Mouse (Mus musculus): Measurements from ENCODE around the gene Lctl. TPM values are rescaled to one million over a fixed set of nuclear protein-coding genes. Genes with fewer than 3 reads are reported as not detected.
"Not testable (repeated sequence)": the region's sequence is repeated elsewhere in the genome, so short reads cannot be mapped to it uniquely, and the experiment has no call there.

Gene Lctl
- polyA plus RNA-seq, 1 experiment from 2014 or later = not detected

DNA sequence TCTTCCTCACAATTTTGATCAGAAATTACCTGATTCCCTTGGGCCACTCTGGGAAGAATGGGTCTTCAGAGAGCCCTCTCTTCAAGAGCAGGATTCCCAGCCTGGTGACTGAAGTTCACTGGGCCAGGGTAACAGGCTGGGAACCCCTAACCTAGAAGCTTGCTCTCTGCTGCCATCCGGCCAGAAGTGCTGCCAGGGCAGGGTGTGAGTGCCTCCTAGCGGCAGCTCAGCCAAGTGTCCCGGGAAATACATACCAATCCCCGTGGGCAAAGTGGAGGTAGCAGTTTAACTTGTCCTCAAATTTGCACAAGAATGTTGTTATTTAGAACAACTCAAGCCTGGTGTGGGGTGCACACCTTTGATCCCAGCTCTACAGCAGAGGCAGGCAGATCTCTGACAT, 16.5 kb upstream of the Lctl start:
- Histone ChIP-seq H3K4me1 (ENCODE audit: control insufficient read depth, insufficient read depth, low read length) (no peaks in the 10 kb centered on the region), H3K4me2 (no peak overlapping the region), H3K36me3 (ENCODE audit: control insufficient read depth, insufficient read depth, low read length) (no peaks in the 10 kb centered on the region), H3K4me3 (ENCODE audit: low read depth, low read length) (no peak overlapping the region), H3K27ac (ENCODE audit: low read depth, low read length) (no peak overlapping the region), H3K9me3 (ENCODE audit: control insufficient read depth, low read length) (no peaks in the 10 kb centered on the region), H3K9ac (ENCODE audit: low read length) (no peak overlapping the region), H3K27me3 (ENCODE audit: control insufficient read depth, insufficient read depth, low read length) (no peaks in the 10 kb centered on the region)
- WGBS = 1% methylated on average over 4 of the region's 4 CpGs
- 0 out of 2 replicates have a peak, but pooled peaks have one; percentile 50 for ATAC-seq (ENCODE audit: low FRiP score)
- peak; percentile 93 for DNase-seq (ENCODE audit: low spot score, missing footprints)

- no peaks in the 10 kb centered on the region for H3K36me3 ChIP-seq (ENCODE audit: control insufficient read depth, insufficient read depth, low read length)
- no peak overlapping the region for H3K4me2 ChIP-seq
- H3K27me3 ChIP-seq (ENCODE audit: control insufficient read depth, insufficient read depth, low read length) = no peaks in the 10 kb centered on the region
- no peak overlapping the region for H3K4me3 ChIP-seq (ENCODE audit: low read depth, low read length)
- no peak overlapping the region for H3K27ac ChIP-seq (ENCODE audit: low read depth, low read length)
- no peaks in the 10 kb centered on the region for H3K9me3 ChIP-seq (ENCODE audit: control insufficient read depth, low read length)
- no peak for DNase-seq (ENCODE audit: low spot score, missing footprints)
- no peak for ATAC-seq (ENCODE audit: low FRiP score)
- H3K4me1 ChIP-seq (ENCODE audit: control insufficient read depth, insufficient read depth, low read length) = no peaks in the 10 kb centered on the region
- no peak overlapping the region for H3K9ac ChIP-seq (ENCODE audit: low read length)
- WGBS = 83% methylated on average over 6 of the region's 6 CpGs
Measured at GRCm38 (mm10) chr9:64105301-64105700, 11.6 kb upstream of the Lctl start.

- ATAC-seq (ENCODE audit: low FRiP score) (no peak), DNase-seq (ENCODE audit: low spot score, missing footprints) (no peak)
- Histone ChIP-seq H3K27ac (ENCODE audit: low read depth, low read length) (no peak overlapping the region), H3K9ac (ENCODE audit: low read length) (no peak overlapping the region), H3K36me3 (ENCODE audit: control insufficient read depth, insufficient read depth, low read length) (no peaks in the 10 kb centered on the region), H3K4me3 (ENCODE audit: low read depth, low read length) (no peak overlapping the region), H3K4me1 (ENCODE audit: control insufficient read depth, insufficient read depth, low read length) (no peaks in the 10 kb centered on the region), H3K27me3 (ENCODE audit: control insufficient read depth, insufficient read depth, low read length) (no peaks in the 10 kb centered on the region), H3K4me2 (no peak overlapping the region), H3K9me3 (ENCODE audit: control insufficient read depth, low read length) (no peaks in the 10 kb centered on the region)
- 96% methylated on average over 16 of the region's 16 CpGs for WGBS
Measured at GRCm38 (mm10) chr9:64110502-64110901, 6.4 kb upstream of the Lctl start.

DNA sequence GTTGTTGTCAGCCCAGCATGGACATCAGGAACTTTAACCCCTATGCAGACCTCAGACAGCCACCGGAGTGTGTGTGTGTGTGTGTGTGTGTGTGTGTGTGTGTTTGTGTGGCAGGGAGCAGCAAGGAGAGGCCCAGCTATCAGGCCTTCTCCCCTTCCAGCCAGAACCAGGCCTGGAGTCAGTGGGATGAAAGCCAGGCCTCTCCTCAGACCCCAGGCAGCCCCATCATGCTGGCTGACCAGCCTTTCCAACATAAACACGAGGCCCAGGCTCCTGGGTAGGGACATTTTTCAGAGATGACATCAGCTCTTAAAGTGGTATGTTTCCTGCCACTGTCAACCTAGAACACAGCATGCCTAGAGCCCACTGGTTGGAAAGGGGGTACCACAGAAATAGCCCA, 2.3 kb upstream of the Lctl start:
- Histone ChIP-seq H3K9me3 (ENCODE audit: control insufficient read depth, low read length) (no peaks in the 10 kb centered on the region), H3K9ac (ENCODE audit: low read length) (no peak overlapping the region), H3K27ac (ENCODE audit: low read depth, low read length) (no peak overlapping the region), H3K4me3 (ENCODE audit: low read depth, low read length) (no peak overlapping the region), H3K4me2 (no peak overlapping the region), H3K4me1 (ENCODE audit: control insufficient read depth, insufficient read depth, low read length) (no peaks in the 10 kb centered on the region), H3K36me3 (ENCODE audit: control insufficient read depth, insufficient read depth, low read length) (no peaks in the 10 kb centered on the region), H3K27me3 (ENCODE audit: control insufficient read depth, insufficient read depth, low read length) (no peaks in the 10 kb centered on the region)
- DNase-seq (ENCODE audit: low spot score, missing footprints) = no peak
- ATAC-seq (ENCODE audit: low FRiP score) = no peak
- WGBS = 65% methylated on average over 2 of the region's 2 CpGs

DNA sequence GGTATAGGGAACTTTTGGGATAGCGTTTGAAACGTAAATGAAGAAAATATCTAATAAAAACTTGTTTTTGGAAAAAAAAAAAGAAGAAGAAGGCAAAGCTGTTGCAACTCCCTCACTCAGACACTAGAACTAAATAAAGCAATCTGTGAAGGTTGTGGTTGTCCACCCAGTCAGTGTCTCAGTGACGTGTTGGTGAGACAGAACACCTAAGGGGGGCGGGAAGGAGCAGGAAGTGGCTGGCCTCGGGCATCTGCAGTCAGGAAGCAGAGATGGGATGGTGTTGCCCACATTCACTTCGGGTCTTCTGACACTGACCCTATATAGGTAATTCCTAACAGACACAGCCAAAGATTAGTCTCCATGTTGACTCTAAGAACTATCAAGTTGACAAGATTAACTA, 1.2 kb upstream of the Lctl start:
- H3K4me1 ChIP-seq (ENCODE audit: control insufficient read depth, insufficient read depth, low read length) = no peaks in the 10 kb centered on the region
- DNase-seq (ENCODE audit: low spot score, missing footprints) = no peak
- no peak overlapping the region for H3K4me3 ChIP-seq (ENCODE audit: low read depth, low read length)
- no peak overlapping the region for H3K4me2 ChIP-seq
- no peak overlapping the region for H3K27ac ChIP-seq (ENCODE audit: low read depth, low read length)
- no peak for ATAC-seq (ENCODE audit: low FRiP score)
- H3K9ac ChIP-seq (ENCODE audit: low read length) = no peak overlapping the region
- 81% methylated on average over 6 of the region's 6 CpGs for WGBS
- H3K27me3 ChIP-seq (ENCODE audit: control insufficient read depth, insufficient read depth, low read length) = no peaks in the 10 kb centered on the region
- no peaks in the 10 kb centered on the region for H3K36me3 ChIP-seq (ENCODE audit: control insufficient read depth, insufficient read depth, low read length)
- no peaks in the 10 kb centered on the region for H3K9me3 ChIP-seq (ENCODE audit: control insufficient read depth, low read length)

DNA sequence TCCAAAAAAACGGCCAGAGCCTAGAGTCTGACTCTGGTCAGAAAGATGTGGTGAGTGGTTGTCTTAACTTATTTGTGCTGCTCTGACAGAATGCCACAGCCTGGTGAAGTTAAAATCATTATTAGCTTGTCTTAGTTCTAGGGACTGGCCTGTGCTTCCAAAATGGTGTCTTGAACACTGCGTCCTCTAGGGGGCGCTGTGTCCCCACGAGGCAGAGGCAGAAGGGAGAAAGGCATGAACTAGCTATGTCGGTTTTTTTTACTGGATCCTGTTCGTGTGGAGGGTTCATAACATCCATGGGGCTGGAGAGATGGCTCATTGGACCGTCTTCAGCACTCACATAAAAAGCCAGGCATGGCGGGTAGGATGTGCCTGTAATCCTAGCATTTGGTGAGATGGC, 3.0 kb downstream of the Lctl start:
- 34% methylated on average over 8 of the region's 8 CpGs for WGBS
- ATAC-seq (ENCODE audit: low FRiP score) = no peak
- no peaks in the 10 kb centered on the region for H3K27me3 ChIP-seq (ENCODE audit: control insufficient read depth, insufficient read depth, low read length)

DNA sequence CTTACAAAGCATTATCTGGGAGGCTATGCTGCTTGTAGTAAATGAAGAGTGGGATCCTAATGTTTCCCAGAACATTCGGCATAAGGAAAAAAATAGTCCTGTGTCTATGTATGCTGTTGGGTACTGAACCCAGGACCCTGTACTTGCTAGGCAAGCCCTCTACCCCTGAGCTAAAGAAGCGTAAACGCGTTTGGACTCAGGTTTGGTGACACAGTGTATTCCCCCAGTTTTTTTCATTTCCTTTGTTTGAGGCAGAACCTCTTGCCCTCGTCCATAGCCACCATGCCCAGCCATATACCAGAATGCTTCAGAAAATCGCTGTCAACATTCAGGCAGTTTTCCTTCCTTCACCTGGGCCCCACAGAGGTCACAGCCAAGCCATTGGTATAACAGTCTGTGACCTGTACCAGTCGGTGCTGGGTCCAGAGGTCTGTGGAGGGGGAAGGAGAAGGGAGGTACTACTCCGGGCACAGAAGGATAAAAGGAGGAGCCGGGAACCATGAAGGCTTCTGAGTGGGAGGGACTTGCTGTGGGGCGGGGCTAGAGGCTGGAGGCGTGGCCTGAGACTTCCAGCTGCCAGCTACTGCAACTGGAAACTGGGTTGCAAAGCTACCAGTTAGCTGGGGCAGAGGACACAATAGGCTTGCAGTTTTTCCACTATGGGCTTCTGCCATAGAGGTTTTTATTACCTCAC, 3.8 kb downstream of the Lctl start:
- DNase-seq (ENCODE audit: low spot score, missing footprints) (no peak), ATAC-seq (ENCODE audit: low FRiP score) (no peak)
- Histone ChIP-seq H3K9me3 (ENCODE audit: control insufficient read depth, low read length) (no peaks in the 10 kb centered on the region), H3K27ac (ENCODE audit: low read depth, low read length) (no peak overlapping the region), H3K4me3 (ENCODE audit: low read depth, low read length) (no peak overlapping the region), H3K4me2 (no peak overlapping the region), H3K36me3 (ENCODE audit: control insufficient read depth, insufficient read depth, low read length) (no peaks in the 10 kb centered on the region), H3K9ac (ENCODE audit: low read length) (no peak overlapping the region), H3K4me1 (ENCODE audit: control insufficient read depth, insufficient read depth, low read length) (no peaks in the 10 kb centered on the region), H3K27me3 (ENCODE audit: control insufficient read depth, insufficient read depth, low read length) (no peaks in the 10 kb centered on the region)
- WGBS = 42% methylated on average over 11 of the region's 11 CpGs

More for the DNA sequence above, 3.0 kb downstream of the Lctl start:
- Histone ChIP-seq H3K27ac (ENCODE audit: low read depth, low read length) (no peak overlapping the region), H3K9ac (ENCODE audit: low read length) (no peak overlapping the region), H3K4me1 (ENCODE audit: control insufficient read depth, insufficient read depth, low read length) (no peaks in the 10 kb centered on the region), H3K36me3 (ENCODE audit: control insufficient read depth, insufficient read depth, low read length) (no peaks in the 10 kb centered on the region), H3K9me3 (ENCODE audit: control insufficient read depth, low read length) (no peaks in the 10 kb centered on the region), H3K4me2 (no peak overlapping the region), H3K4me3 (ENCODE audit: low read depth, low read length) (no peak overlapping the region)
- DNase-seq (ENCODE audit: low spot score, missing footprints) = peak; percentile 93

DNA sequence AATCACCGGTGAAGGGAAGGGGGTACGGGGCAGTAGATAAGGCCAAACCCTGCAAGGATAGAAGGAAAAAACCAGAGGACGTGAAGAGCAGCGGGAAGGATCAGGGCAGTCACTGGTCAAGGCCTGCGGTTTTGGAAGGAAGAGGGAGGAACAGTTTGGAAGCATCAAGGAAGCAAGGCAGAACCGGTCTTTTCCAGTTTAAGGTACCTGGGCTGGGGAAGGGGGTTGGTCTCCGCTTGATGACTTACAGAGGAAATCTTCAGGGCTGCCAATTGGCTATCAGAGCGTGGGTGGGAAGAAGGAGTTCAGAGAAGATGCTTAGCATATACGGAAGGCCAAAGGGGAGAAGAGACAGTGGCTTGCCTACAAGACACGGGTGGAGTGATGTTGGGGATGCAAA, 5.7 kb downstream of the Lctl start:
- Histone ChIP-seq H3K9ac (ENCODE audit: low read length) (no peak overlapping the region), H3K4me3 (ENCODE audit: low read depth, low read length) (no peak overlapping the region), H3K4me1 (ENCODE audit: control insufficient read depth, insufficient read depth, low read length) (no peaks in the 10 kb centered on the region), H3K27ac (ENCODE audit: low read depth, low read length) (no peak overlapping the region), H3K9me3 (ENCODE audit: control insufficient read depth, low read length) (no peaks in the 10 kb centered on the region), H3K27me3 (ENCODE audit: control insufficient read depth, insufficient read depth, low read length) (no peaks in the 10 kb centered on the region), H3K4me2 (no peak overlapping the region), H3K36me3 (ENCODE audit: control insufficient read depth, insufficient read depth, low read length) (no peaks in the 10 kb centered on the region)
- 93% methylated on average over 10 of the region's 10 CpGs for WGBS
- DNase-seq (ENCODE audit: low spot score, missing footprints) = no peak
- no peak for ATAC-seq (ENCODE audit: low FRiP score)

DNA sequence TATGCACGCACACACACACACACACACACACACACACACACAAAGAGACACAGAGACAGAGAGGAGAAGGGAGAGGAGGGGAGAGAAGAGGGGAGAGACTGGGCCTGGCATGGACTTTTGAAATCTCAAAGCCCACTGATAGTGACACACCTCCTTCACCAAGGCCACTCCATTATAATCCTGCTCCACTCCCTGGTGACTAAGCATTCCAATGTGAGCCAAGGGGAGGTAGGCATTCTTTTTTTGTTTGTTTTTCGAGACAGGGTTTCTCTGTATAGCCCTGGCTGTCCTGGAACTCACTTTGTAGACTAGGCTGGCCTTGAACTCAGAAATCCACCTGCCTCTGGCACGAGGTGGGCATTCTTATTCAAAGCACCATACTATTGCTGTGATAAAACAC, 7.9 kb downstream of the Lctl start:
- H3K27me3 ChIP-seq (ENCODE audit: control insufficient read depth, insufficient read depth, low read length); H3K27ac ChIP-seq (ENCODE audit: low read depth, low read length); H3K9me3 ChIP-seq (ENCODE audit: control insufficient read depth, low read length); H3K36me3 ChIP-seq (ENCODE audit: control insufficient read depth, insufficient read depth, low read length); H3K4me3 ChIP-seq (ENCODE audit: low read depth, low read length); H3K4me1 ChIP-seq (ENCODE audit: control insufficient read depth, insufficient read depth, low read length); ATAC-seq (ENCODE audit: low FRiP score); H3K4me2 ChIP-seq; DNase-seq (ENCODE audit: low spot score, missing footprints); H3K9ac ChIP-seq (ENCODE audit: low read length): not testable (repeated sequence)
- 68% methylated on average over 3 of the region's 3 CpGs for WGBS

Data from midbrain, embryonic 11.5 days (tissue).